Mouse (Mus musculus) c-Kit-positive CD71-positive TER-119-negative erythroid progenitor cells, embryonic 14.5 days (primary cell): ENCODE data around the gene Btbd7.

Experiments used
- DNase-seq: peaks from one replicate; pipeline ENCODE4 v3.0.0-alpha.2; 2013; ENCODE audit warnings: low read depth

Gene Btbd7

DNA sequence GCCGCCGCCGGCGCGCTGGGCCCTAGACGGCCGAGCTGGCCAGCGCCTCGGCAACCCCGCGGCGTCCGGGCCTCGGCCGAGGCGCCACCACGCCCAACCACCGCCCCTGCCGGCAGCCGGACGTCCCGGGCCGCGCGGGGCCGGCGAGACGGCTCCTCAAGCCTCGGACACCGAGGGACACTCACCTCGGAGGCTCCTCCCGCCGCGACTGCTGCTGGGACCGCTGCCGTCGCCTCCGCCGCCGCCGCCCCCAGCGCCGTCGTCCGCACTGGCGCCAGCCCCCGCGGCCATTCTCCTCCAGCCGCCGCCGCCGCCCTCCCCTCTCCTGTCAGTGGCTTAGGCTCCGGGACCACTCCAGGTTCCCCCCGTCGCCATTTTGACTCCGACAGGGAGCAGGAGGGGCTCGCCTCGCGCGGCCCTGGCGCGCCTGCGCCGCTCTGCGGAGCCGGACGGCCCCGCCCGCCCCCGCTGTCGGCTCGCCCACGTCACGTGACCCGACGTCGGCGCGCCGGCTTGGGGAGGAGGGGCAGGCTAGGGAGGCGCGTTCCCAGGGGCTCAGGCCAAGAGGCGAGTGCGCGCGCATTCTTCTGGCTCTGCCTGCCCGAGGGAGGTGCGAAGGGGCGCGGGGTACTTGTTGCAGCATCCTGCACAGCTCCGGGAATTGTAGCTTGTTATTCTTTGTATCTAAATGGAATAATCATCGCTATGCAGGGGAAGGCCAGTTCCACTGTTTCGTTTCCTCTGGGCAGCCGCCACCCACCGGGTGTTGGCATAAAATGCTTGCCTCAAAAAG, at the start of gene Btbd7:
TSS of gene Btbd7 (minus strand) at position 441 of the 793 bp plus-strand sequence.
- DNase-seq, result peak; percentile 88

DNA sequence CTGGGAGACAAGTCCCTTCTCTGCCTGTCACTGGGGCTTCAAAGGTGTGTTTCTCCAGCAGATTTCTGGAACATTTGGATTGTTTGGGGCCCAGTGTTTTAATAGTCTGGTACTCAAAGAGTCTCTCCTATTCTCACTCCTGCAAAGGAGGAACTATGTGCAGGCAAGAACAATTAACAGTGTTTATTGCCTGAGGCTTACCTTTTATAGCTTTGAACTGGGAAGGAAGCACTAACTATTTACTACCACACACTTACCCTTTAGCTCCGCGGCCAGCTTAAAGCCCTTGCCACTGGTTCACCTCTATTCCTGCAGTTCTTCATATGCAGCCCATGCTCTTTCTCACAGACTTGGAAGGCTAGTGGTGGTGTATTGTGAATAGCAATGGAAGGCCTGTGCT, 37.8 kb upstream of the Btbd7 start:
- DNase-seq, result no peak

DNA sequence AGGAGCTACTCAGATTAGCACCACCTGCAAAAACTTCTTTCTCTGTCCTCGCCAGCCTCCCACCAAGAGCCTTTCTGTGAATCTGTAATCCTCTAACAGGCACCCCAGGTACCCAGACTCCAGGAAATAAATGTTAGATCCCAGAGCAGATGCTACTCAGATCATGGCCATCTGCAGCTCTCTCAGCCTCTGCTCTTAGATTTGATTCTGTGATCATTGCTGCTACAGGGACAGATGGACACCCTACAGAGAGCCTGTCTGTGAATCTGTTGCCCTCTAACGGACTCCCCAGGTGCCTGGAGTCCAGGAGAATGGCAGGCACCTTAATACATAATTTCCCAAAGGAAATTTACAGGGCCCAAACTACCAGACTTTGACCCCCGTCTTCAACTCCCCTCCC, 29.9 kb upstream of the Btbd7 start:
- DNase-seq, result no peak

DNA sequence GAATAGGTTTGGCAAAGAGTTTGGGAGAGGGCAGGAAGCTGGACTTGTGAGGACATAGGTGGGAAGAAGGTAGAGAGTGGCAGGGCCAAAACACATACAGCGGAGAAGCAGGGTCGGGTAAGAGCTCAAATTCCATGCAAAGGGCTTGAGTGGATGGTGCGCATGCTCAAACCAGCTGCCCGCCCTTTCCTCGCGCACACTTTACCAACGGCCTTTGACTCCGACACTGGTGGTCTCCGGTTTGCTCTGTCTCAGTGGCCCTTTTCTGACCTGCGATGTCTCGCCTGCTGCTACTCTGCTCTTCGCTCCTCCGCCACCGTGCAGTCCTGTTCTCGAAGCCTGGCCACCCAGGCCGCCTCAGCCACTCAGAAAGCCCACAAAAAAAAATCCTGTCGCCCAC, 20.8 kb upstream of the Btbd7 start, which contains the start of gene Cox8c:
TSS of gene Cox8c (plus strand) at position 226 of the 400 bp plus-strand sequence.
- DNase-seq, result no peak

DNA sequence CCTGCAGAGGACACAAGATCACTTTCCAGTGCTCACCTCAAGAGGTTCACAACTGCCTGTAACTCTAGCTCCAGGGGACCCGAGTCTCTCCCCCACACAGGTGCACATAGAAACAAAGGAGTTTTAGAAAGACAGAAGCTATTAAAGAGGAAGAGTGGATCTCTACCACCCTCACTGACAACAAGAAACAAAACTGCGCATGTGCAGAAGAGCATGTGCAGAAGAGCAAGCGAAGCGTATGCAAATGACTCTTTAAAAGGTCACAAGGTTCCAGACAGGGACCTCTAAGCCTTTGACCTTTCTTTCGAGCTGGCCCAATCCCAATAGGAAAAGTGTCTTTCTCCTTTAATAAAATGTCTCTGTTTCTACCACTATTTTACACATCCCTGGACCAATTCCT, 10.3 kb upstream of the Btbd7 start:
- DNase-seq, result no peak

DNA sequence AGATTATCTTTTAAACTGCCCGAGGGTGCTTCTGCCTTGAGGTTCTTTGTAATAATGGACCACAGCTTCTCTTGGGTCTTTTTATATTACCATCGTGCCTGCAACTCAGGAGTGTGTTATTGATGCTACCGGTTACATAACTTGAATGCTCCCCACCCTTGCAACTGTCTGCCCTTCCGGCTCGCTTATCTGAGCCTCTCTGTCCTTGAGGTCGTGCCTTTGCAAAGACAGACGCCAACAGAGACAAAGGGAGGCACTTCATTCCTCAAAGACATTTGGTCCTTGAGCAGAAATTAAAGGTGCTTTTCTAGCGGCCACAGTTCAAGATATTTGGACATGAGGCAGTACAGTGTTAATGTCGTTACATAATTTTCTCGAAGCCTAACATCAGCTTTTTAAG, 9.1 kb upstream of the Btbd7 start:
- no peak for DNase-seq

DNA sequence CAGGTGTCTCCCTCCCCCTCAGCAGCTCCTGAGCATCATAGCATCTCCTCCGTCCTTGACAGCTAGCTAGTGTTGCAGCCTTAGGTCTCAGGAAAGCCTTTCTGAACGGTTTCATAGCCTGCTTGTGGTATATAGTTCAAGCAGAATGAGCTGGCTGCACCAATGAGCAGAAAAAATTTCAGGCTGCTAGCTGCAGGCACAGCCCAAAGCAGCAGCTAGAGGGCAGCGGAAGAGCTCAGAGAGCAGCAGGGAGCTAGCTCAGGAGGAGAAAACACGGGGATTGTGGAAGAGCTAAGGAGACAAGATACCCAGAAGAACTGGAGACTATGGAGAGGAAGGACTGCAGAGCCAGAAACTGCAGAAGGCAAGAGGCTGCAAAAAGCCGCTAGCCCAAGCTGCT, 7.5 kb upstream of the Btbd7 start:
- DNase-seq, result no peak

DNA sequence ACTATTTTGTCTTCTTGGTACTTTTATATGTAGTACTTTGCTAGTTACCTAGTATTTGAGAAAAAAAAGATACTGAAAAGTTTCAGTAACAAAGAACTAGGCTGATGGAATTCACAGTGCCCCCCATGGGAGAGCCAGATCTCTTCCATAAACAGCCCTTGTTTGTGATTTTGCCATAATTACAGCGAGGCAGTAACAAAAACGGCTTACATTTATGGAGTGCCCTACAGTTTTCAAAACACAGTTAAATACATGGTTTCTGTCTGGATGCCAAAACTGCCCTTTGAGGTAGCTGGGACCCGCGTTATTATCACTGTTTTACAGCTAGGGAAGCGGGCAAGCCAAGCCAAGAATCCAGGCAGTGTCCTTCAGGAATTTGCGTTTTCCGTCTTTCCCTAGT, 630 bp upstream of the Btbd7 start:
- no peak for DNase-seq

DNA sequence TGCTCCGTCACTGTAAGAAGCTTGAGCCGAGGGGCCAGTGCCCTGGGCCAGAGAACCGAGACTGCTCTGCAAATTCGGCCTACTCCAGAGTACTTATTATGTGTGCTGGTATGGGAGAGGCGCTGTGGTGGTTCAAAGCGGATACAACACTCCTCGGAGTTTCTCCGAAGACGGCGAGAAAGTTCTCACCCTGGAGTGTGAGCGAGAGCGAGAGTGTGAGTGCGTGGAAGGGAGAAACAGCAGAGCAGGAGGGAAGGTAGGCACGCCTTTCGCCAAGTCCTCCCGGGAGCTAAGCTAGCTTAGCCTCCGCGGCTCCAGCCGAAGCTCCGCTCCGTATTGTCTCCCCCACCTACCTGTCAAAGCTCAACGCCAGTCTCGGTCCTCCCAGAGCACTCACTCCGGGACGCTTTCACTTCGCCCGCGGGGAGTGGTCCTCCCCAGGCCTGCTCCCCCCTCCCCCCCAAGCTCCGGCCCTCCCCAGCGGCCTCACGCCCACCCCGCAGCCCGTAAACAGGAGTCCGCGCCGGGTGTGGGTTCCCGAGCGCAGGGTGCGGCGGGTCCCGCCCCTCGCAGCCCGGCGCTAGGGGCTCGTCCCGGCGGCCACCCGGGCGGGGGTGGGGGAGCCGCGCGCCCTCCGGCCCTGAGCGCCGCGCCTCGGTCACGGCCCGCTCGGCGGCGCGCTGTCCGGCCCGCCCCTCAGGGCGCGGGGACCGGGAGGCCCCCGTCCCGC, 805 bp downstream of the Btbd7 start:
- DNase-seq, result no peak

DNA sequence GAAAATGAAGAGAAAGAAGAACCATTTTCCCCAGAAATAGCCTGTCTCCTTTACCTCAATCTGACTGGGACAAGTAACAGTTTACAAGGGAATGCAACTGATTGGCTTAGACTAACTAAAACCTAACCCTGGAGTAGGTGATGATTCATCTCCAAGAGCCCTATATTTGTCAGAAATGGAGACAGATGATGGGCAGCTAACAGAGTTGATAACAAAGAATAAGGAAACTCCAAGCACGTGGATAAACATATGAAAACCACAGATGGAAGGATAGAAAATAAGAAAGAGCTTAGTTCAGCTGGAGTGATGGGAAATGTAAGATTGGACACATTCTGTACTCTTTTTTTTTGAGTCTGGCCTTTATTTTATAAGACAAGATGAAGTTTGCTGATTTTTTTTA, 7.7 kb downstream of the Btbd7 start:
- no peak for DNase-seq

DNA sequence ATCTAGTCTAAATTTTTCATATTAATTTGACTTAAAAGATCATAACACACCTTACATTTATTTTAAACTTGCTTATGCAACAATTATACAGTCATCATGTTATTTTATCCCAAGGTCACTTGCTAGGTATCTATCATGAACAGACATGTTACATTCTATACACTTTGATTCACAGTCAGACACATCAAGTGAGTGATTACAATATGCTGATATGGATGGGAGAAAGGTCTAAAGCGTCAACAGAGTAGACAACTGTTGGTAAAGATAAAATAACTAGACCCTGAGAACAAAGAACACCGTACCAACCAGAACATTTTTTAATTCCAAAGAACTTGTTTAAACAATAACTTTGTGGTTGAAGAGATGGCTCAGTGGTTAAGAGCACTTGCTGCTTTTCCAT, 8.5 kb downstream of the Btbd7 start:
- no peak for DNase-seq

DNA sequence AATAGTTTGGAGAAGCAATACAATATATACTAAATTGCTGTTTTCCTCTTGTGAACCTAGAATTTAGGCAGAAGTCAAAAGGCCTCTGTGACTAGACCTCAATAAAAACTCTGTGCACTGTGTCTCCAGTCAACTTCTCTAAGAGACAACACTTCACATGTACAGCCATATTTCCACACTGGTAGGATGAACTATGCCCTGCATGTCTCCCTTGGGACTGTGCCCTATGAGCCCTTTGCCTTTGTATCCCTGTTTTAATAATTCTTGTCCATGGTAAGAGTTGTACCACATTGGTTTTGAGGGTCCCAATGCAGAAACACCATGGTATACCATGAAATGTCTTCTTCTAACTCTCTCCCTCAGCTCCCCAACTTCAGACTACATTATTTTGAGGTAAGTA, 17.5 kb downstream of the Btbd7 start:
- no peak for DNase-seq

DNA sequence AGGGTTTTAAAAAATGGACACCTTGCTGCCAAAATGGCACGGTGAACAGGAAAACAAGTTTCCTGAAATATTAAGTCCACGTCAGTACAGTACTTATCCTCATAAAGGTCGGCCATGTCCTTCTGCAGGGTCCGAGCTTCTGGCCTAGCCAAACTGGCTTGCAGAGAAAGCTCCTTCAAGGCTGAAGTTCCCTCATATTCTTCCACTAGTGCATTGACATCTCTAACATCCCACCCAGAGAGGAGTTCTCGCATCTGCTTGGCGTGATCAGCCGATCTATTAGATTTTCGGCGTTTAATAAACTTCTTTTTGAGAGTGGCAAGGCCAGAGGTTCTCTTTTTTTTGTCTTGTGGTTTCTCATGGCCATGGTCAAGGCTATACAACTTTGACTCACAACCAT, 40.0 kb downstream of the Btbd7 start:
- no peak for DNase-seq

DNA sequence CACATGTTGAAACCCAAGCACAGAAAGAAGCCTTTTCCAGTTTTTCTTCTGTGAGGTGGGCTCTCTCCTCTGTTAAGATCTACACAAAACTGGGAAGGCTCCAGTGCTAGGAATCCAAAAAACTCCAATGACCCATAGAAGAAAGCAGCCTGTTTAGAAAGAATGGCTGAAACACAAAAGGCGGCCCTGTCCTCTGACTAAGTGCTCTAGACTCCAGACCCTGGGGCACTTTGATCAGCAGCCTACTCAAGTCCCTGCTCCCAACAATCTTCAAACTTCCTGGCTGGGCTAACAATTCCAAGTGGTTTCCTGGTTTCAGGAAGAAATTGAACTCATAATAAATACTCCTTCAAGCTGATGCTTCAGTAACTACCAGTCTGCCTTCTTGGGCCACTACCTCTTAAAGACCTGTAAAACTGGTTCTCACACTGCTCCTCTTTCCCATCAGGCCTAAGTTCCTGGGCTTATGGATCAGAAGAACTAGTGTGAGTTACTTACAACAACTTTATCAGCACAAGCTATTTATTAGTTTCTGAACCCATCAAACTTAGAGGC, 45.4 kb downstream of the Btbd7 start:
- no peak for DNase-seq

DNA sequence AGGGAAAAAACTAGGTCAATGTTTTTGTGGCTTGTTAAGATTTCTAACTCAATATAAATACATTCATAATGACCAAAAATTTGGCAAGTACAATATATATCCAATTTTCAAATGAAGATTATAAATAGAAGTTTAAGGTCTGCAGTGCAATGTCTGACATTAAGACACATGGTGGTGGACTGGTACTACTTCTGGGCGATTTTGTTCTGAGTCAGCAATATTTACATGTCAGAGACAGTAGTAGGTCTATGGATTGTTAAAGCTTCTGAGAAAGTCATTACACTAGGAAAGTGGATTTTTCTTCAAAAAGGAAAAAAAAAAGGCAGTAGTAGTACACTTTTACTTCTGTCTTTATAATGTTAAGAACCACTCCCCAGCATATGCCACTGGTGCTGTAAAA, 46.4 kb downstream of the Btbd7 start:
- no peak for DNase-seq

DNA sequence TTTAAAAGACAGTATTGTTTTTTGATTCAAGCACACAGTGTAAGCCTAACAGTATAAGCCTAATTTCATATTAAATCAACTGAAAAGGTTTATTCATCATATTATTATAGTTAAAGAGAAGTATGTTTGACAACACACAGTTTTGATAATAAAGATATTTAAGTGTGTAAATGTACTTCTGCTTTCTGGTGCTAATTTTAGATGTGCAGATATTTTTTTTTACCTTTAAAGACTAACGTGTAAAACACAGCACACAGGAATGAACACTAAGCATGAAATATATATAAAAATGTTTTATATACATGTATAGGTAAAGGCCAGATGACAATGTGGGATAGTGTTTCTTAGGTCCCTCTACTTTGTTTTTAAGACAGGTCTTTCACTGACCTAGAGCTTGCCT, 51.2 kb downstream of the Btbd7 start:
- DNase-seq, result no peak

DNA sequence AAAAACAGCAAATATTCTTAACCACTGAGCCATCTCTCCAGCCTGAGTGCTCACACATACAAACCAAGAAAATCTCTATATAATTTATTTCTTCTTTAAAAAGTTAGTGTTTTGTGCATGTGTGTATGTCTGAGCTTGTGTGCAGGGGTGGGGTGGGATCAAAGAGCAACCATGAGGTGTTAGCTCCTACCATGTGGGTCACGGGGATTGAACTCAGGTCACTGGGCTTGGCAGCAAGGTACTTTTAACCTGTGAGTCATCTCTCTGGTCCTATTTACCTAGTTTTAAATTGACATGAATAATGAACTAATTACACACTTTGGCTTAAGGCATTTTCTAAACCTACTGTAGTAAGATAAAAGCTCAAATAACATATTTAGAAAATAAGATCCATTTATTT, 51.9 kb downstream of the Btbd7 start:
- DNase-seq, result no peak

DNA sequence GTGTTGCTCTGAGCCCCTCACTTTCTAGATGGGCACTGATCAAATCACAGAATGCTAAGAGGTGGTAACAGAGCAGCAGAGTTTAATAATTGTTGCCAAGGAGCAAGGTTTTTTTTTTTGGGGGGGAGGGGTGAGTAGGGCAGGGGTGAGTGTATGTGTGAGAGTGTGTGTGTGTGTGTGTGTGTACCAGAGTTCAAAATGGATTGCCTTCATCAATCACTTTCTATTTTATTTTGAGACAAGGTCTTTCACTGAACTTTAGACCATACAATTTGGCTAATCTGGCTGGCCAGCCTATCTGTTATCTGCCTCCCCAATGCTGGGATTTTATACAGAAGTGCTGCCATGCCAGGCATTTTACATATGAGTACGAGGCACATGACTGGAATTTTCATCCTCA, 63.4 kb downstream of the Btbd7 start:
- no peak for DNase-seq

DNA sequence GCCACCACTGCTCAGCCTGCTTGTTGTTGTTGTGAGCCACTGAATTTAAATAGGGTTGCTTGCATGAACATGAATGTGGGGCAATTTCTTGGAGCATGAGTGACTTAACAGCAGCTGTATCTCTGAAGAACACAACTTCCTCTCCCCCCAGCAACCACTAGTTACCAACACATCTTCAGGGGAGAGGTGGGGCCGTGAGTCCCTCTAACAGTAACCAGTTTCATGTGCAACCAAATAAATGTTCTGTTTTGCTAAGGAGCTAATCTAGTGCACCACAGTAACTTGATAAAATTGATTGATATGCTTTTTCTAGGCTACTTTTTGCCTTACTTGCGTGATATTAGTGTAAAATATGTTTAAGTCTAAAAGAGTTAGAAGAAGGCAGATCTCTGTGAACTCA, 78.7 kb downstream of the Btbd7 start:
- DNase-seq, result no peak

DNA sequence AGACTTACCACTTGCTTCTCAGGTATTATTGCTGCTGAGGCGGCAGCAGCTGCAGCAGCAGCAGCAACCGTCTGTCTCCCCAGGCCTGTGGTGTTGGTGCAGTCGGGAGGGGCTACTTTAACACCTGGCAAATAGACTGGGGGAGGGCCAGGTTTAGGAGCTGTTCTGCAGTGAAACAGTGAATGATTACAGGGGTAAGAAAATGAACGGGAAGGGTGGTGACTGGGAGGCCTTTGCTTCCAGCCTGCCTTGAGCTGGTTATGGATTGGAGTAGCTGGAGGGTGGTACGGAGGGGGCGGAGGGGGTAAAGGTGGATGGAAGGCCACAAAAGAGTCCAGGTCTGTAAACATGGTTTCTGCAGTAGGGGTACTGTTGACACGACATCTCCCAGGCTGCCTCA, 90.3 kb downstream of the Btbd7 start:
- no peak for DNase-seq

DNA sequence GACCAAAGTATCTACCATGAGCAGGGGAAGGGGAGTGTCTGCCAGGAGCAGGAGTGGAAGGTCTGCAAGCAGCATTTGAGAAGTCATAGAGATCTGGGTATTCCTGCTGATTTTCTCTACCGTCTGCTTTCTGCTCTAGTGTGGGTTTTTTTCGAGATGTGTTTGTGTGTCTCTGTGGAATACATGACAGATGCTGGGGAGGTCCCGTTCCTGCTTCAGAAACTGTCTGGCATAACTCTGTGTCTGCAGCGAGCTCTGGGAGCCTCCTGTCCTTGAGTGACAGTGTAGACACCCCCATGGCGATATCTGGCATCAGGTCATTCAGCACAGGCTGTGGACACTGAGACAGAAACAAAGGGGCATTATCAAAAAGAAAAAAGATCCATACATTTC, 92.7 kb downstream of the Btbd7 start:
- DNase-seq, result no peak

DNA sequence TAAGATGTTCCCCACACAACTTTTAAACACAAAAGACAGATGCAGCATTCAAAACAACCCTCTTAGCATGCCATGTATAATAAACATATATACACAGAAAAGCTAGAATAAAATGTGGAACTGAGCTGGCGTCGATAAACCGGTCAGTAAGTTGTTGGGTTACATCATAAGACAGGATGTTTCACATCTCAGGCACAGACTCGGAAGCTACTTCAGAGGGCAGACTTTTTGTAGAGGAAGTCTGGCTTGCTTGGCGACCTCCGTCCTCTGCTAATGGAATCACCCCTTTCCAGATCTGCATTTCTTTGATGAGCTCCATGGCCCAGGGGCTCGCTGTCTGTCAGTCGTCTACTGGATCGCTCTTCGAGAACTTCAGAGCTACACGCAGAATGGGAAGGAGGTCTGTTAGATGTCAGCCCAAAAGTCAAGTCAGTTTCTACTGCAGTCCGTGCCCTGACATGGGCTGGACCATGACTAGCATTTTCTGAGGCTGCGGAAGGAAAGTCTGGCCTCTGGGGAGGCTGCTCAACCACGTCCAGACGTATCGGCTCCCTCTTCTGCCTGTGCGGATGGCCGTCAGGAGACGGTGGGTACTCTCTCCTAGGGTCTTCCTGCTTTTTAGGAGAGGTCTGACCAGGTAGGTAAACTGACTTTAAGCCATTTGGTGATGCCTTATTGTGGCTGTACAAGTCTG, 93.2 kb downstream of the Btbd7 start:
- no peak for DNase-seq

DNA sequence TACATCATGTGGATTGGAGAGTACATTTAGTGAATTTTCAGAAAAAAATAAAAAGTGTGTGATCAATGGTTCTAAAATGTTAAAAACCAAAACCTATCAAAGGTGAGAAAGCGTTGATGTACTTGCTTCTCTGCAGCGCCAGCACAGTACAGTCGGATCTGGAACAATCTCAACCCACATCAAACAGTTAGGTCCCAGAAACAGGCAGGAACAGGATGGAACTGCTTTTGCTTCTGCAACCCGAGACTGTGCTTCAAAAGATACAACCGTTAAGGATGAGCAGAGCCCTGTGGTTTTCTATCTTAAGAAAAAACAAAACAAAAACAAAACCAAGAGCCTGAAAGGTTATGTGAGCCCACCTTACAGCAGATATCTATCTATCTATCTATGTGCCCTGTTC, 95.4 kb downstream of the Btbd7 start:
- DNase-seq, result no peak
